Mouse (Mus musculus) kidney, adult 2 months (tissue): ENCODE results near the gene Brd9.

Source experiments
- CTCF ChIP-seq: fragments of 200-500 bp; conservative IDR thresholded peaks from 2 replicates; pipeline ENCODE4 v1.5.1; 2011; ENCODE audit warnings: low read depth, mild to moderate bottlenecking, control low read depth, low read length, moderate library complexity, mixed read lengths; ENCODE audit not compliant: insufficient read depth, insufficient read length
- POLR2A ChIP-seq: fragments of 200-500 bp; IDR thresholded peaks from one replicate; pipeline ENCODE4 v1.6.1; 2011; ENCODE audit warnings: low read depth, low read length, control low read depth

DNA sequence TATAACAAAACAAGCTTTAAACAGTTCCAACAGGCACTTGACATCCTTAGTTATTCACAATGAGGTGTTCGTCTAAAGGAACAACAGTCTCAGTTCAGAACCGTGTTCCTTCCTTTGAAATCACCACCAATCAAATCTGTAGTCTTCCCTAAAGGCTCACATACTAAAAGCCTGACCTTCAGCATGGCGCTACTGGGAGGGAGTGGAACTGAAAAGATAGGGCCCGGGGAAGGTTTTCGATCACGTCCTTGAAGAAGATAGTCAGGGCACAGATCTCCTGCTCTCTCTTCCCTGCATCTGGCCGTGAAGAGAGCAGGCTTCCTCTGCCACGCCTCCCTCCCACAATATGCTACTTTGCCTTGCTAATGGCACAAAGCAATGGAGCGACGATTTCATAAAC, 5.4 kb upstream of the Brd9 start:
- TF ChIP-seq POLR2A = no peak
- TF ChIP-seq CTCF = no peak
